Mouse (Mus musculus): ENCODE measurements around the gene Ptprg.
A peak's percentile ranks its signal among the peaks of the same experiment; 100 is the strongest.

Ptprg gene

DNA sequence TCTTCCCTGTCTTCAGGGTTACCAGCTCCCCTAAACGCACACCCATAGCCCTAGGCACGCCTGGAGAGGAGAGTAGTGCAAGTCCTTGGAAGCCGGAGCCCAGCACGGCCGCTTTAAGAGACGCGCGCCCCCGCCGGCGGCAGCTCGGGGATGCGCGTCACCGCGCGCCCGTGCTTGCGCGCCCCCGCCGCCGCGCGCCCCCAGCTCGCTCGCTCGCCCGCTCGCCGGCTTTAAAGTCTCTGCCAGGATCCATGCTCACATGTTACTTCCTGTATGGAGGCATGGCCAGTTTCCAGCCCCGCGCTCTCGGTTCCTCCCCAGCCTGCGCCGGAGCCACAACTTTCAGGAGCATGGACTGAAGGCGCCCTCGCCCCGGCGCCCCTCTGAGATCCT lies at the start of gene Ptprg:
Gene Ptprg (plus strand): TSS at position 260 of the 393 bp plus-strand sequence.
- peak; percentile 88 to 94 for DNase-seq

DNA sequence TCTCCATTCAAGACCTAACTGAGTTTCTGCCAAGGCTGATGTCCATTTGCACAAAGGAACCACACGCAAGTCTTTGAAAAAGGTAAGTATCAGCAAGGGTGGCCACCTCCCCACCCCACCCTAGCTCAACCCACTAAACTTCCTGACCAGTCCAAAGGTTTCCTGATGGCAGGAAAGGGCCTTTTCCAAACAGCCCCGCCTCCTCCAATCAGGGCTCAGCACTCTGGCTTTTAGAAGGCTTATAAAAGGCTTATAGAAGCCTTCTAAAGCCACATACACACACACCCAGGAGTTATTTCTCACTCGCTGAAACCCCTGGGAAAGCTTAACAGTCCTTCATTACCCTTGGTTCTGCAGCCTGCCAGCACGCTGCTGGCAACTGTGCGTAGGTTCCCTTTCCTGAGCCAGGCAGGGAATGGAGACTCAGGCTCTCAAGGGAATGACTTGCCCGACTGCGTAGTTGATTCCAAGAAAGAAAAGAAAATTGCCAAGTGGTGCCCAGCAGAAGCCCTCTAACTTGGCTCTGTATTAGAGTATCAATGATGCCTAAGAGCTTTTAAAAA lies 49.4 kb upstream of the Ptprg start:
- no peak for DNase-seq

DNA sequence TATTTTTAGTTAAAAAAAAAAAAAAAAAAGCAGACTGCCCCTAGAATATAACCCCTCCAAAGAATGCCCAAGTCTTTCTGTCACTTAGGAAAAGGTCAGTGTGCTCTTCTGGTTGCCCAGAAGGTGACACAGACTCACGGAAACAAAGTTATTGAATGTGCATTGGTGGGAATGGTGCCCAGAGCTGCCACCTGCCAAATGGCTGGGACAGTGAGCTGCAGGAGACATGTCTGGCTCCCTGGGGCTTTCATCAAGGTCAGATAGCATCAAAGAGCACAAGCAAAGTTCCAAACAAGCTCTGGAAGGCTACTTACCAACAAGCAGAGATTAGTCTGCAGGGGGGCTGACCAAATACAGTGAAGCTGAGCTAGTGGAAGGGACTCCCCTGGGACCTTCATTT lies 43.2 kb upstream of the Ptprg start:
- DNase-seq, result no peak

DNA sequence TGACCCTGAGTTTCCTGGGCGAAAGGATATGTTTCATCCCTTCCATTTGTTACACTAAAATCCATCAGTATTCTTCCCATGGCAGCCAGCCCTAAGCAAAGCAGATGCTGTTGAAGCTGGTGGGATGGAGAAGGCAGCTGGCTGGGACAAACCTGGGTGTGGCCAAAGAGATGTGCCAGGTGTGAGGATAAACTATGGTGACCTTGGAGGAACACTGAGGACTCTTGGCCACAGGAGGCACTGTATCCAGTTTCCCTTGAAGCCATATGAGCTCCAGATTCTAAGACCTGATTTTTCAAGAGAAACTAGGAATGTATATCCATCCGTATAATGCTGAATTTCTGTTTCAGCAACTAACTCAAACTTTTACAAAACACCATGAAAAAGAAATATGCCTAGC lies 34.2 kb upstream of the Ptprg start:
- no peak for DNase-seq

DNA sequence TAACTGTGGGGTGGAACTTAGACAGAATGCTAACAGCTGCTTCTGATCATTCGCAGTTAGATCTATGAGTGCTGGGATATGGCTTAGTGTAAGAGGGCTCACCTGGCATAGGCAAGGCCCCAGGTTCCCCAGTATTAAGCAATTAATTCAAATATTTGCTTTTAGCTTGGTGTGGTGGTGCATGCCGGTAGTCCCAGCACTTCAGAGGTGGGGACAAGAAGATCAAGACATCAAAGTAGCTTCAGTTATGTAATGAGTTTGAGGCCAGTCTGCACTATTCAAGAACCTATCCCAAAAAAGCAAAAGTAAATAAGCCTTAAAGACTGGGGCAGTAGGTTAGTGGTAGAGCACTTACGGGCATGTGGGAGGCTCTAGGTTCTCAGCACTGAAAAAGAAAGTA lies 30.3 kb upstream of the Ptprg start:
- no peak for DNase-seq

DNA sequence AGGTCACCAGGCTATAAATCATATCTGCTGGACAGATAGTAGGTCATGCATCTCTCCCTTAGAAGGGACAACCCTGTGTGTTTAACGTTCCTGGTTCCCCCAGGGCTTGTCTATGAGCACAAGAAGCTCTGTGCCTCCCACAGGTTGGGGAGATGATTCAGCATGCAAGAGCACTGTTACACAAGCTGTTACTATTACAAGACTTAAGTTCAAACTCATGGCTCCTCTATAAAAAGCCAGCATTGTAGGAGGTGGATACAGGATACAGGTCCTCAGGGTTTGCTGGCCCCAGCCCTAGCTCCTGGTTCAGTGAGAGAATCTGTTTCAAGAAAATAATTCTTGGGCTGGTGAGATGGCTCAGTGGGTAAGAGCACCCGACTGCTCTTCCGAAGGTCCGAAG lies 23.7 kb upstream of the Ptprg start:
- DNase-seq, result no peak

DNA sequence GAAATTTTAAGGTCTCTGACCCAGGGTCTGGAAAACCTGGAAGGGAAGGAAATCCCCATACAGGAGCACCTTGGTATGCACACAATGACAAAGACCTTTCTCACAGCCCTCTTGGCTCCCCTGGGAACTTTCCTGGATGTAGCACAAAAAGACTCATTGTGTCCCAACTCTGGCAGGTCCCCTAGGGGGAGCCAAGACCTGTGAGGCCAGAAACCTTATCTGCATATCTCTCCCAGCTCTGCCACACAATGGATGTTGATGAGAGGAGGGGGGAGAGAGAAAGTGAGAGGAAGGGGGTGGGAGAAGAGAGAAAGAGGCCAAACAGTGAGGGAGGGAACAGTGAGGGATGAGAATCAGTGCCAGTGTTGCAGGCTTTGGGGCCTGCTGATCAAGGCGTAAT lies 18.9 kb upstream of the Ptprg start:
- peak in 1 of 2 experiments; percentile 20 for DNase-seq

DNA sequence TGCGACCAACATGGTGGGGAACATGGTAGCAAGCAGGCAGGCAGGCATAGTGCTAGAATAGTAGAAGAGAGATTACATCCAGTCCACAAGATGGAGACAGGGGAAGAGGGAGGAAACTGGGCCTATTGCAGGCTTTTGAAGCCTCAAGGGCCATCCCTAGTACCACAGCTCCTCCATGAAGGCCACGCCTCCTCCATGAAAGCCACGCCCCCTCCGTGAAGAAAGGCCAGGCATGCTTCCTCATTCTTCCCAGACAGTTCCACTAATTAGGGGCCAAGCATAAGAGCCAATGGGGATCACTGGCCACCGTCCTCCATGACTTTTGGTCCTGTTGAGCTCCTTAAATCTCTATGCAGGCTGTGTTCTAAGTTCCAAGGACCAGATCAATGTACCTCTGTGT lies 17.2 kb upstream of the Ptprg start:
- no peak for DNase-seq

DNA sequence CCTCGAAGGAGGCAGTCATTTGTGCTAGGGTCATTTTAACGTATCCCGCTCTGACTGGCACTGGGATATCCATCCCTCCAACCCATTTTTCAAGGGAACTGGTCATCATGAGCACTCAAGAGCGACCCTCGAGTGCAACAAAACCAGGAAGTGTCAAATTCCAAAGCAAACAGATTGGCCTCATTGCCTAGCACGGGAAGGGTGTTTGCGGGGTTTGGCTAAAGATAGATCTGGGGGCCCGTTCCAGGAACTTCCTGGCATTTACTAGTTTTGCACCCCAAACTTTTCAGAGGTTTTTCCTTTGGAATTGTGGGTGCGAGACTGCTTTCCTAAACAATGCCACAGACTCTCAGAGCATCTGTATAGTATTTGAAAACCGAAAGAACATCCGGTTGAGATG lies 1.4 kb upstream of the Ptprg start:
- peak in 1 of 2 experiments; percentile 41 for DNase-seq

DNA sequence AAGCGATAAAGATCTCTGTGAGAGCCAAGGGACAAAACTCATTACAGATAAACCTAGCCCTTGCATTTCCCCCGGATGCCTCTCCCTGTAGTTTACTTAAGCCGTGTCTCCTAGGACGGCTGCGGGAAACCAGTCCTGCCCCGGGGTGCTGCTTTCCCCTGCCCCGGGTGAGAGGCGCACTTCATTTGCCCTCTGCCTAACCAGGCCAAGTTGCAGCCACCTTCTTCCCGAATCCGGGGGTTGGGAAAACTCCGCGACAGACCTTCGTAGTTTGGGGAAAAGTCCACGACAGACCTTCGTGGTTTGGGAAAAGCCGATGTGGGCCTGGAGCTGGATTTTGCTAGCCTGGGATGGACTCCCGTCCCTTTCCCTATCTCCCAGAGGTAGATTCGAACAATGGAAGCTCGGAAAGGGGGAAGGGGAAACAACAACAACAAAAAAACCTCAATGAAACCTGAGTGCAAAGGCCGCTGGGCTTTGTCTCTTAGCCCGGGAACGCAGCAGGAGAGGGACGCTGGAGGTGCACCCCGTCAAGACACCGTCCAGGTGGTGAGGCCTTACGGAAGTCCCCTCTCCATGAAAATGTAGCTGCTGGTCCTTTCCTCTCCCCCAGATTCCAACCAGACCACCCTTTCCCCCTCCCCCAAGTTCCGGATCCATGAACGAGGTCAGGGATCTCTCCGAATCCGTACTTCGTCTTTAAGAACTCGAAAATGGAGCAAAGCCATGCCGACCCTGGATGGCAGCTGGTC lies 635 bp upstream of the Ptprg start:
- peak; percentile 52 to 67 for DNase-seq

DNA sequence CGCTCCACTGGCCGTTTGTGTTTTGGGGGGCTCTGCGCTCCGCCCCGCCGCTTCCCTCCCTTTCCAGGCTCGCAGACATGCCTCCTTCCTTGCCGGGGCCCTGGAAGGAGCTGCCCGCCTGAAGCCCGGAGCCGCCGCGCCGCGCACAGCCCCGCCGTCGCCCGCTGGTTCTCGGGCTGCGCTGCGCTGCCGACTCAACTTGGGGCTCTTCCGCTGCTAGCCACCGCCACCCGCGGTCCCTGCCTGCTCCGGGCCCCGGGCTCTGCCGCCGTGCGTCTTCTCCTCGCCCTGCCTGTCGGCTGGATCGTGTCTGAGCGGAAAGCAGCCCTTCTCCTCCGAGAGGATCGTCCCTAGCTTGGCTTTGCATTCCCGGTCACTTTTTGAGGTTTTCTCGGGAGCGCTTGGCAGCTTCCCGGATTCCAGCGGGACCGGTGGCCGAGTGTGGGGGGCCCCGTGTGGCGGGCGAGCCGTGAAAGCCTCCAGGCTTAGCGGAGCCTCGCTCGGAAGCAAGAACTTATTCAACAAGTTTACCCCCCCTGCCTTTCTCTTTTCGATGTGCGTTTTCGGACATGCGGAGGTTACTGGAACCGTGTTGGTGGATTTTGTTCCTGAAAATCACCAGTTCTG lies 460 bp downstream of the Ptprg start:
- no peak for DNase-seq

DNA sequence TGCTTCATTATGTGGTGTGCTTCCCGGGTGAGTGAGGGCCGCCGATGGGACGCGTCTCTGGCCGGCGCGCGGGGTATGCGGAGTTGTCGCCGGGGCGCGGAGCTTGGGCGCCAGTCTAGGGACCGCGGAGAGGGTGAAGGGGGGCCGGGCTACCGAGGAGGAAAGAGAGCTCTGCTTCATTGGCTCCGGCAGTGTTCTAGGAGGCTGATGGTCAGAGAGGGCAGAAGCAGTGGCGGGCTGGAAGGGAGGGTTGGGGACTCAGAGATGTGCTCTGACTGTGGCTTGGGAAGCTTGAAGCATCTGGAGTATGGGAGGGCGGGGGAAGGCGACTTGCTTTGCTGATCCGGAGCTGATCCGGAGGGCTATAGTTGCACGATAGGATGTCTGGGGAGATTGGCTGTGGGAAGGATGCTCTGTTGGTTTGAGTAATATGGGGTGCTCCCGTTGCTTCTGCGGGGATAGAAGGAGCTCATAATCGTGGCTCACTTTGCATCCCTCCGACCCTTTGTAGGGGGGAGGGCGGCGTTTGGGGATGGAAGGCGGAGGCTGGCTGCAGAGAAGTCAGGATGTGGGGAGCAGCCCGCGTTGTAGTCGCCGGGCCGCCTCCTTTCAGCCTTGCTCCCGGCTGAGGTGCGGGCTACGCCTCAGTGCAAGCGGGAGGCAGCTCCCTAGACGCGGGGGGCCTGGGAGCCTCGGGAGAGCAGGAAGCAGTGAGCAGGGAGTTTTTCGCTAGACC lies 1.1 kb downstream of the Ptprg start:
- DNase-seq, result peak; percentile 77 to 84

DNA sequence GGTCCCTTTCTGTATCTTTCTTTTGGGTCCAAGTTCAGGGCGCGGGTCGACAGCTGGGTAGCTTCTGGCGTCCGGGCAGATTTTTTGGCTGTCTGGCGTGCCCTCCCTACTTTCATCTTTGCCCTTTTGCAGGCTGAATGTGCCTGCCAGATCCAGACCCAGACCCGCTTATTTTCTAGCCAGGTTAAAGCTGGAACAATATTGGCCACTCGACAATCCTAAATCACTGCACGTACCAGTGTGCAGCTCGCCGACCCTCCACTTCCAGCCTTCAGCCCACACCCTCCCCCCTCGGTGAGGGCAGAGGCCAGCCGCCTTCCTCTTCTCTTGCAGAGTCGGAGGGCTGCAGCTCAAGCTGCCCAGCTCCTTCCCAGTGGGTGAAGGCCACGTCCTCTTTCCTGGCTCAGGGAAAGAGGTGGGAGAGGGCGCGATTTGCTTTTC lies 1.7 kb downstream of the Ptprg start:
- peak; percentile 55 to 72 for DNase-seq

DNA sequence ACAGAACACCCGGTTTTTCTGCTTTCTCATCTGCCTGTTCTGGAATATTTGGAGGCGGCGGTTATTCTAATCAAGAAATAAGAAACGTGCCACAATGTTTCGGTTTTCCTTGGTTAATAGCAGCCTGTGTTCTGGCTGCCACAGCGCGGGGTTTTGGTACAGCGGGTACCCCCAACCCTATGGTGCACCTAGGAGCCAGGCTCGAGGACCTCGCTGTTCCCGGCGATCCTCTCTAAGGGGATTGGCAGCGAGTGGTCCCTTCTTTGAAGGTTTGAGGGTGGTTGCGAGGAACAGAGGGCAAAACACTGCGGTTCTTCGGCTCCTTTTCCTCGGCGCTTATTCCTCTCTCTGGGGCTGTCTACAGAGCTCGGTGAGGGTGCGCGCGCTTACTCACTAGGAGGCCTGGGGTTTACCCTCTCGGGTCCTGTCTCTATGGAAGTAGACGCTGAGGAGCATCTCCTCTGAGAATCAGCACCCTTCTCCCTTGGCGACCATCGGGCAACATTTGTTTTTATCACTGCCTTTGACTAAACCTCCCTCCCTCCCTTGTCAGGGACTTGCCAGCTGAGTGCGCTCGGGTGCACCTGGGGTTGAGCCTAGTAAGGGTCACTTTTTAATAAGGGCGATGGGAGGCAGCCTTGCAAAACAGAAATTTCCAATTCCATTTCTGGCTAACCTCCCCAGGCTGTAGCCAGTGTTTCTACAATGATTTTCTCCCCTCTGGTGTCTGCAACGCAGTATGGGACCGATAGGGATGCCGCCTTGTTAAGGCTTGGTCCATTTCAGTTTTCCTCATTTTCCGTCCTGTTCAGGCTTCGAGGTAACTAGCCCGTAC lies 2.4 kb downstream of the Ptprg start:
- DNase-seq, result peak; percentile 46 to 56

DNA sequence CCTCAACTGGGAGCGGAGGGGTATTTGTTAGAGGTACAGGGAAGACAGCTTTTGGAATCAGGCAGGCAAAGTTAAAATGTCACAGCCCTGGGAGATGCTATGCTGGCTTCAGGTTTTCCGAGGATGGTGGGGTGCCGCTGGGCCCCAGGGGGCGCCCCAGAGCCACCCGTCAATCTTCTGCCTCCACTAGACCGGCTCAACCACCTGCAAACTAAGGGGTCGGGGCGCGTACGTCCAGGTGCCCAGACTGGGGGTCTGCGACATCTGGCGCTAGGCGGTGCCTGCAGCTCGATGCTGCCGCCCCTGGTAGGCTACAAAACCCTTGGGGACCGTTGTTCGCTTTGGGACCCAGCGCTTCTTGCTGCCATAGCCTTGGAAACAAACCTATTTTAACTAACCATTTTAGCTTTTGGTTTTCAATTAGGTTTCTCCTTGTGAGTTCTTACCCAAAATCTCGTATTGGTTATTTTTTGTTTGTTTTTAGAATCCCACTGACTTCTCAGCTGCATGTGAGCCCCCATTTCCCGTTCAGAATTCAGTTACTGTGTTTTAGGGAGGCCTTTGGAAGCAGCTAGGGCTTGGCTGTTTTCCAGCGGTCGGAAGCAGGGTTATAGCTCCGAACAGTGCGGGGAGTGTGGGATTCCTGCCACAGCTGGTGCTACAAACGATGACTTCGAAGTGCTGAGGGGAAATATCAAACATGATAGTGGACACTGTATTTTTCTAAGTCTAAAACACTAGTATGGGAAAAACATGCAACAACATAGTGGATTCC lies 3.2 kb downstream of the Ptprg start:
- peak; percentile 77 to 82 for DNase-seq

DNA sequence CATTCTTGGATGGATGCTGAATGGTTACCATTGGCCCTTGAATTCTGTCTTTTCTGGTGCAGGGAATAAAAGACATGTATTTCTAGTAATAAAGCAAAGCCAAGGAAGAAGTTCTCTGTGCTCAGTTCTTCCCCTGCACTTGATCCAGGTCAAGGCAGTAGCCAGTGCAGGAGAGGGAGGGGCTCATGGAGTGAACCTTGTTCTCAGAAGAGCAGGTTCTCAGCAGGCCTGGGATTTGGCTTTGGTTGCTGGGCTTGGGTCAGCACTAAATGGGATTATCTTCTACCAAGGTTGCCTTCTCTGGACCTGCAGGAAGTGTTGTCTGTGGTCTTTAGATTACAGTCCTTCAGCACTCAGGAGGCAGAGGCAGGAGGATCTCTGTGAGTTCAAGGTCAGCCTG lies 5.2 kb downstream of the Ptprg start:
- no peak for DNase-seq

DNA sequence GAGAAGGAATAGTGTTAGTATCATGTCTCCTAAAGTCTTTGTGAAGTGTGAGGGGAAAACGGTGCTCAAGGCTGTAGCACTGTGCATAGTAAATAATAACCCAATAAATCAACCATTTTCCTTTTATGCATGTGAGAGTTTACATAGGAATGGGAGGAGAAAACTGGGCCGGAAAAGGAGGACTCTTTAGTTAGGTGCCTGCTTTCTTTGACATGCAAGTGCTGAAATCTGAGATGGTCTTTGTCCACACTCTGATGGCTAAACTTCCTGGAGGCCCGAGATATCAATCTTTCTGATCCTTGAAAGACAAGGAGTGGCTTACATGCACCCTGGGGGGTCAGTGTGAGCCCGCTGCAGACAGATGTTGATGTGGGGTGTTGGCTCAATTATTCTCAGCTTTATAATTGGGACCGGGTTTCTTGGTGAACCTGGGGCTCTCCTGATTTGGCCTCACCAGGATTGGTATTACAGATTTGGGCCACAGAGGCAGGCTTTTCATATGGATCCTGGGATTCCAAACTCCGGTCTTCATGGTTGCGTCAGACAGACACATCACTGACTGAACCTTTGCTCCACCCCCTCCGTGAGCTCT lies 7.4 kb downstream of the Ptprg start:
- DNase-seq, result peak in 1 of 2 experiments; percentile 13

DNA sequence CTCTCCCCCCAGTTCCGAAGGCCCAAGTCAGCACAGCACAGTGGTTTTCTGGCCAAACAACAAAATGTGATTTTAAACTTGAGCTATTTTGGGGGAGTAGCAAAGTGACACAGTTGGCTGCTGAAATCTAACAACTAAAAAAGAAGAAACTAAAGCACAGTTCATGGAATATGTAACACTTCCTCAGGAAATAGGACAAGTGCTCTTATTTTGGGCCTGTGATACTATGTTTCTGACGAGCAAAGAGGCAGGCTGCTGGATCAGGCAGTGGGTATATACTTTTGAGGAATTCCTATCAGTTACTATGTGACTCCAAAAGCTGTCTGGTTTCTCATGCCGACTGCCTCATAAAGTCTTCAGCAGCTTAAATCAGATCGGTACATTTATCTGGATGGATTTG lies 8.1 kb downstream of the Ptprg start:
- no peak for DNase-seq

DNA sequence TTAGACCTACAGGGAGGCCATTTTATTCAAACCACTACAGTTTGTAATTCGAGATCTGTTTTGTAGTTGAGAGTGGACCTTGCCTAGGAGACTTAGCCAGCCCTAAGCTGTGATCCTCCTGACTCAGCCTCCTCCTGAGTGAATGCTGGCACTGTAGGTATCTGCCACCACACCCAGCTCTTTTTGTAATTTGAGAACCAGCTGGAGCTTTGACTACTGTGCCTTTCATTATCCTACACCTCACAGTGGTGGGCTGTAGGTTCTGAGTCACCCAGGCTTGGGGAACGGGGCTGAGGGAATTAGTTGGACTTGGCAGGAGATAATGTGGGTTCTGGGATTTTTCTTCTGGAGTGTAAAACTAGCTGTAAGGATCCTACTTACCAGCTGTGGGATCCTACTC lies 9.5 kb downstream of the Ptprg start:
- DNase-seq, result no peak

DNA sequence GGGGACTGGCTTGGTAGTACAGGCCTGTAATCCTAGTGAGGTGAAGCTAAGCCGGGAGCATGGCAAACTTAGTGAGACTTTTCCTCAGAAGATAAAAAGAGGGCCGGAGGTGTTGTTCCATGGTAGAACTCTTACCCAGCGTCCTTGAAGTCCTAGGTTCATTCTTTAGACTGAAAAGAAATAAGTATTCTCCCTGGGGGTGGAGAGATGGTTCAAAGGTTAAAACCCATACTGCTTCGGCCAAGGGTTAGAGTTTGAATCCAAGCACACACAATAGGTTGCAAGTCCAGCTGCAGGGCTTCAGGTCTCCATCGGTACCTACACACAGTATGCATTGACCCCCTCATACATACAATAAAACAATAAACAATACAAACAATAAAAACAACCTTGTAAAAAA lies 10.3 kb downstream of the Ptprg start:
- no peak for DNase-seq

DNA sequence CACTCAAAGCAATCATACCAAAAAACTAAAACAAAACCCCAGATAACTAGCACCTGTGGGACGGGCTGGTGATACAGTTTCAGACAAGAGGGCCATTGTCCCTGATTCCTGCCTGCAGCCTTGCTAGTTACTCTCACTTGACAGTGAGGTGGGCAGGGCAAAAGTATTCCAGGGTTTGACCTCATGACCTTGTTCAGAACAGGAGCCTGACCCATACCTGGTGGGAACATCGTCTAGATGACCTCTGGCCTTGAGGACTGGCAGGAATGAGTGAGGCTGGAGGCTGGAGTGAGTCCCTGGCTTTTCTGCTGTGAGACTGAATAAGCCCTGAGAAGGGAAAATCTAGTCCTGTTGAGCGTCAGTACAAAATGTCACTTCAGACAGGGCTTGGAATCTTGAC lies 11.1 kb downstream of the Ptprg start:
- no peak for DNase-seq

Measured in kidney, postnatal 4 days (tissue).